Mouse (Mus musculus): ENCODE measurements around the gene D3Ertd254e.

- TF ChIP-seq CTCF (IDR thresholded peaks at IDR 0.05; ENCODE audit: insufficient read depth, low read length) (no peak), POLR2A (IDR thresholded peaks at IDR 0.05; ENCODE audit: borderline replicate concordance, extremely low read depth, low read depth, low read length) (no peak)
These were observed 56.9 kb downstream of the D3Ertd254e start for GRCm38 (mm10) chr3:36207520-36208264.
